Mouse (Mus musculus): ENCODE results near the gene Gm3854. TPM values are rescaled to one million over a fixed set of nuclear protein-coding genes. Genes with fewer than 3 reads are reported as not detected.
A peak's percentile ranks its signal among the peaks of the same experiment; 100 is the strongest.
"Not testable (repeated sequence)": the region's sequence is repeated elsewhere in the genome, so short reads cannot be mapped to it uniquely, and the experiment has no call there.

Gene Gm3854
- polyA plus RNA-seq (2016; fragmentation: Nextera tagmentation; extraction: Ambion mirVana) = 2.6 and 2.8 TPM in 2 replicates

- H3K4me3 ChIP-seq = peak within 1 kb of the TSS; percentile 66
- peak within 1 kb of the TSS; percentile 89 for H3K27ac ChIP-seq
- no peaks in the 10 kb centered on the region for H3K27me3 ChIP-seq (ENCODE audit: low read depth, poor library complexity, severe bottlenecking)
- H3K9me3 ChIP-seq (replicated peaks) = no peaks in the 10 kb centered on the region
- H3K36me3 ChIP-seq = no peaks in the 10 kb centered on the region
- no peaks in the 10 kb centered on the region for H3K4me1 ChIP-seq
- WGBS = under 1% methylated on average over 26 of the region's 26 CpGs
- DNase-seq (ENCODE audit: low spot score) = peak; percentile 81
Observed at GRCm38 (mm10) chr7:6343501-6344071, at the start of gene Gm3854. TSS of gene Gm3854 (plus strand) at chr7:6343759.

GRCm38 (mm10) chr7:6300796-6301195 lies 42.8 kb upstream of the Gm3854 start:
- not testable (repeated sequence) for H3K27me3 ChIP-seq (ENCODE audit: low read depth, poor library complexity, severe bottlenecking); H3K9me3 ChIP-seq (replicated peaks); H3K4me3 ChIP-seq; H3K4me1 ChIP-seq; DNase-seq (ENCODE audit: low spot score); H3K27ac ChIP-seq
- H3K36me3 ChIP-seq = peaks cover 18% of the 10 kb centered on the region
- WGBS = 76% methylated on average over 11 of the region's 11 CpGs

GRCm38 (mm10) chr7:6330458-6331232 lies 12.9 kb upstream of the Gm3854 start:
- Histone ChIP-seq H3K9me3 (replicated peaks) (no peaks in the 10 kb centered on the region), H3K4me3 (peak overlapping the region; percentile 67), H3K27me3 (ENCODE audit: low read depth, poor library complexity, severe bottlenecking) (no peaks in the 10 kb centered on the region), H3K4me1 (peaks cover 10% of the 10 kb centered on the region), H3K27ac (peak overlapping the region; percentile 90), H3K36me3 (peaks cover 3% of the 10 kb centered on the region; the same call in 1 of the 2 replicates)
- WGBS = 20% methylated on average over 23 of the region's 23 CpGs
- no peak for DNase-seq (ENCODE audit: low spot score)

GRCm38 (mm10) chr7:6331233-6331956 lies 12.2 kb upstream of the Gm3854 start, which contains the start of gene Zfp583:
TSS of gene Zfp583 (minus strand) at chr7:6331285.
- Histone ChIP-seq H3K4me1 (peaks cover 10% of the 10 kb centered on the region), H3K36me3 (peaks cover 3% of the 10 kb centered on the region; the same call in 1 of the 2 replicates), H3K9me3 (replicated peaks) (no peaks in the 10 kb centered on the region), H3K4me3 (peak within 1 kb of the TSS; percentile 67), H3K27ac (peak within 1 kb of the TSS; percentile 90), H3K27me3 (ENCODE audit: low read depth, poor library complexity, severe bottlenecking) (no peaks in the 10 kb centered on the region)
- DNase-seq (ENCODE audit: low spot score) = peak; percentile 86
- 5% methylated on average over 31 of the region's 31 CpGs for WGBS

GRCm38 (mm10) chr7:6339865-6340264 lies 3.7 kb upstream of the Gm3854 start:
- WGBS = 82% methylated on average over 5 of the region's 5 CpGs
- H3K27ac ChIP-seq = no peak overlapping the region

GRCm38 (mm10) chr7:6344124-6344523 lies 565 bp downstream of the Gm3854 start:
- Histone ChIP-seq H3K27me3 (ENCODE audit: low read depth, poor library complexity, severe bottlenecking) (no peaks in the 10 kb centered on the region), H3K27ac (peak overlapping the region; percentile 89; the same call in 1 of the 2 replicates), H3K4me3 (peak overlapping the region; percentile 66), H3K36me3 (no peaks in the 10 kb centered on the region), H3K4me1 (no peaks in the 10 kb centered on the region), H3K9me3 (replicated peaks) (no peaks in the 10 kb centered on the region)
- DNase-seq (ENCODE audit: low spot score) = no peak
- WGBS = 38% methylated on average over 10 of the region's 10 CpGs

More at GRCm38 (mm10) chr7:6339865-6340264, 3.7 kb upstream of the Gm3854 start:
- Histone ChIP-seq H3K36me3 (no peaks in the 10 kb centered on the region), H3K27me3 (ENCODE audit: low read depth, poor library complexity, severe bottlenecking) (no peaks in the 10 kb centered on the region), H3K4me3 (no peak overlapping the region), H3K4me1 (no peaks in the 10 kb centered on the region), H3K9me3 (replicated peaks) (no peaks in the 10 kb centered on the region)
- DNase-seq (ENCODE audit: low spot score) = no peak

GRCm38 (mm10) chr7:6358121-6358520 lies 14.6 kb downstream of the Gm3854 start:
- H3K27me3 ChIP-seq (ENCODE audit: low read depth, poor library complexity, severe bottlenecking) = no peaks in the 10 kb centered on the region
- no peak for DNase-seq (ENCODE audit: low spot score)
- H3K4me3 ChIP-seq = no peak overlapping the region
- 72% methylated on average over 2 of the region's 2 CpGs for WGBS
- H3K9me3 ChIP-seq (replicated peaks) = no peaks in the 10 kb centered on the region
- H3K36me3 ChIP-seq = peaks cover 11% of the 10 kb centered on the region
- H3K4me1 ChIP-seq = 0 out of 2 replicates have a peak, but pooled peaks cover 5% of the 10 kb centered on the region
- no peak overlapping the region for H3K27ac ChIP-seq

- Histone ChIP-seq H3K27ac (no peak overlapping the region), H3K27me3 (ENCODE audit: low read depth, poor library complexity, severe bottlenecking) (no peaks in the 10 kb centered on the region), H3K4me3 (no peak overlapping the region), H3K36me3 (peaks cover 6% of the 10 kb centered on the region), H3K4me1 (peaks cover 11% of the 10 kb centered on the region; the same call in 1 of the 2 replicates), H3K9me3 (replicated peaks) (no peaks in the 10 kb centered on the region)
- no peak for DNase-seq (ENCODE audit: low spot score)
- WGBS = 52% methylated on average over 10 of the region's 10 CpGs
Observed at GRCm38 (mm10) chr7:6358937-6359590, 15.5 kb downstream of the Gm3854 start.

- WGBS = 8% methylated on average over 9 of the region's 9 CpGs
- Histone ChIP-seq H3K27ac (no peak overlapping the region), H3K27me3 (ENCODE audit: low read depth, poor library complexity, severe bottlenecking) (no peaks in the 10 kb centered on the region), H3K36me3 (no peaks in the 10 kb centered on the region), H3K4me1 (peaks cover 12% of the 10 kb centered on the region; the same call in 1 of the 2 replicates), H3K9me3 (replicated peaks) (no peaks in the 10 kb centered on the region), H3K4me3 (no peak overlapping the region)
- no peak for DNase-seq (ENCODE audit: low spot score)
Observed at GRCm38 (mm10) chr7:6360477-6361060, 17.0 kb downstream of the Gm3854 start.

GRCm38 (mm10) chr7:6361756-6362155 lies 18.2 kb downstream of the Gm3854 start:
- H3K36me3 ChIP-seq = no peaks in the 10 kb centered on the region
- H3K9me3 ChIP-seq (replicated peaks) = no peaks in the 10 kb centered on the region
- H3K4me1 ChIP-seq = peaks cover 12% of the 10 kb centered on the region; the same call in 1 of the 2 replicates
- H3K27ac ChIP-seq = peak overlapping the region; percentile 80
- H3K4me3 ChIP-seq = peak overlapping the region; percentile 61
- 26% methylated on average over 7 of the region's 7 CpGs for WGBS
- no peaks in the 10 kb centered on the region for H3K27me3 ChIP-seq (ENCODE audit: low read depth, poor library complexity, severe bottlenecking)
- no peak for DNase-seq (ENCODE audit: low spot score)

- H3K36me3 ChIP-seq = no peaks in the 10 kb centered on the region
- H3K27me3 ChIP-seq (ENCODE audit: low read depth, poor library complexity, severe bottlenecking) = no peaks in the 10 kb centered on the region
- peak; percentile 93 for DNase-seq (ENCODE audit: low spot score)
- peak overlapping the region; percentile 61 for H3K4me3 ChIP-seq
- H3K4me1 ChIP-seq = peaks cover 12% of the 10 kb centered on the region; the same call in 1 of the 2 replicates
- H3K9me3 ChIP-seq (replicated peaks) = no peaks in the 10 kb centered on the region
- peak overlapping the region; percentile 80 for H3K27ac ChIP-seq
- 1% methylated on average over 38 of the region's 38 CpGs for WGBS
Observed at GRCm38 (mm10) chr7:6362268-6363046, 18.9 kb downstream of the Gm3854 start.

Data from limb, embryonic 10.5 days (tissue).